7 mouse cellular contexts compared by ENCODE assay signal in genomic region chr1:121440535-121441381, GRCm38 (mm10). TPM values are rescaled to one million over a fixed set of nuclear protein-coding genes. Genes with fewer than 3 reads are reported as not detected.
DNase-seq lines count a peak whose midpoint lies in the region; ATAC-seq and TF ChIP-seq lines count a peak whose summit lies in the region.

No protein-coding gene starts in this region.

- peak; percentile 74 for DNase-seq in adipocyte (ENCODE audit: low spot score)
- peak; percentile 83 to 84 for DNase-seq in cerebellum, postnatal 10 days
- DNase-seq in frontal cortex, postnatal 25 days (ENCODE audit: low spot score in 2 of 2), result peak; percentile 59 to 66
- peak; percentile 75 to 82 for DNase-seq in left cerebral cortex, postnatal 25 days (ENCODE audit: low spot score in 2 of 2)
- DNase-seq in midbrain, embryonic 10.5 days (ENCODE audit: low spot score), result peak; percentile 59
- DNase-seq in right cerebral cortex, postnatal 4 days, result peak; percentile 80

- no peak overlapping the region for H3K9ac ChIP-seq in intestine, postnatal 0 days (ENCODE audit: low read depth, low read length)

- no peak overlapping the region for H3K4me2 ChIP-seq in intestine, postnatal 0 days (replicated peaks; ENCODE audit: low read depth)

- H3K4me1 ChIP-seq in intestine, postnatal 0 days (replicated peaks; ENCODE audit: control insufficient read depth, insufficient read depth, low read length), result no peaks in the 10 kb centered on the region
- no peaks in the 10 kb centered on the region for H3K4me1 ChIP-seq in midbrain, embryonic 10.5 days

- H3K9me3 ChIP-seq in intestine, postnatal 0 days (ENCODE audit: control insufficient read depth), result no peaks in the 10 kb centered on the region
- no peaks in the 10 kb centered on the region for H3K9me3 ChIP-seq in midbrain, embryonic 10.5 days (replicated peaks)

- intact Hi-C loops in left cerebral cortex, postnatal 25 days (cut with DNase I), result loop anchor here (5.0 kb wide), 1 partner anchor 112 kb away; no protein-coding TSS in a partner anchor

- H3K36me3 ChIP-seq in intestine, postnatal 0 days (ENCODE audit: control insufficient read depth, insufficient read depth), result peaks cover 79% of the 10 kb centered on the region
- H3K36me3 ChIP-seq in midbrain, embryonic 10.5 days, result peaks cover 58% of the 10 kb centered on the region

- TF ChIP-seq CTCF in intestine, postnatal 0 days (IDR thresholded peaks at IDR 0.05; ENCODE audit: low read depth), result peak; percentile 89

- H3K27ac ChIP-seq in intestine, postnatal 0 days (ENCODE audit: low read depth, low read length), result no peak overlapping the region
- H3K27ac ChIP-seq in midbrain, embryonic 10.5 days (replicated peaks), result no peak overlapping the region

- no peak overlapping the region for H3K4me3 ChIP-seq in intestine, postnatal 0 days (ENCODE audit: low read depth, low read length)
- no peak overlapping the region for H3K4me3 ChIP-seq in midbrain, embryonic 10.5 days

- H3K27me3 ChIP-seq in intestine, postnatal 0 days (replicated peaks; ENCODE audit: control insufficient read depth, insufficient read depth, low read length), result no peaks in the 10 kb centered on the region
- no peaks in the 10 kb centered on the region for H3K27me3 ChIP-seq in midbrain, embryonic 10.5 days (ENCODE audit: low read depth, poor library complexity, severe bottlenecking)

- 0 out of 2 replicates have a peak, but pooled peaks have one; percentile 23 for ATAC-seq in intestine, postnatal 0 days

- 68% methylated on average over 13 of the region's 13 CpGs for WGBS in intestine, postnatal 0 days
- 65% methylated on average over 13 of the region's 13 CpGs for WGBS in midbrain, embryonic 10.5 days

RNA-seq across cellular contexts. Expression of gene Ccdc93, which starts 9.9 kb away (rescaled TPM):
- 8.2 and 10.1 TPM in 2 replicates for polyA plus RNA-seq in intestine, postnatal 0 days (2015; fragmentation: Nextera tagmentation; extraction: Ambion mirVana)
- total RNA-seq in left cerebral cortex, postnatal 25 days (2021), result 10 to 100 TPM; 19.3 to 24.7 TPM
- 9.9 and 11.1 TPM in 2 replicates for polyA plus RNA-seq in midbrain, embryonic 10.5 days (2016; fragmentation: Nextera tagmentation; extraction: Ambion mirVana)
